Mouse (Mus musculus) liver, adult 2 months (tissue): ENCODE results near the gene Mrtfa.

Experiments
- CTCF ChIP-seq: fragments of 200-500 bp; IDR thresholded peaks from 2 replicates; pipeline ENCODE4 v1.5.1; 2011; ENCODE audit warnings: low read depth, low read length, control low read depth
- POLR2A ChIP-seq: fragments of 200-500 bp; IDR thresholded peaks from 2 replicates; pipeline ENCODE4 v1.6.1; 2011; ENCODE audit warnings: low read length, control low read depth; ENCODE audit not compliant: insufficient read depth; ENCODE audit errors: extremely low read depth

DNA sequence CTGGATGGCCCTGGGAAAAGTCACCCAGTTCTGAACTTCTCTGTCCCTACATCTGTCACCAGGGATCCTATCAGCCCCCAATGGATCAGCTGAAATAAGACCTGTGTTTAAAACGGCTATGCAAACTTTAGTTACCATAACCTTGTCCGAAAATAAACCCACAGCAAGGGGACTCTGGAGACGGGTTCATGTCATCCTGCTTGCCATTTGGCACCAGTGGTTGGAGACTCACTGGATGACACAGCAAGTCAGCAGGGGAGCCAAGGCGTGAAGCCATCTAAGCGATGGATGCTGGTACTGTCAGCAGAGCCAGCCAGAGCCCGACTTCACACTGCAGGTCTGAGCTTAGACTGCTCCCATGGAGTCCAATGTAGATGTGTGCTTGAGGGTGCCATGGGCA lies 30.9 kb upstream of the Mrtfa start:
- TF ChIP-seq POLR2A (no peak), CTCF (no peak)
